Mouse (Mus musculus): Measurements from ENCODE around the gene Olfr191. TPM values are rescaled to one million over a fixed set of nuclear protein-coding genes. Genes with fewer than 3 reads are reported as not detected.
"Not testable (repeated sequence)": the region's sequence is repeated elsewhere in the genome, so short reads cannot be mapped to it uniquely, and the experiment has no call there.

The Olfr191 gene
- polyA plus RNA-seq (2015; fragmentation: Nextera tagmentation; extraction: Ambion mirVana), result not detected in 2 replicates

- not testable (repeated sequence) for H3K36me3 ChIP-seq; H3K4me3 ChIP-seq; ATAC-seq (replicated peaks; ENCODE audit: insufficient number of reproducible peaks, insufficient read depth, low FRiP score, low read depth); H3K27ac ChIP-seq; H3K4me1 ChIP-seq (replicated peaks); H3K27me3 ChIP-seq; H3K9ac ChIP-seq; H3K4me2 ChIP-seq; H3K9me3 ChIP-seq (replicated peaks)
- 52% methylated on average over 1 of the region's 1 CpGs for WGBS
Measured at GRCm38 (mm10) chr16:59089722-59090121, at the start of gene Olfr191. TSS of gene Olfr191 (minus strand) at chr16:59089822.

- ATAC-seq (replicated peaks; ENCODE audit: insufficient number of reproducible peaks, insufficient read depth, low FRiP score, low read depth), result no peak
- WGBS, result 72% methylated on average over 1 of the region's 1 CpGs
- Histone ChIP-seq H3K4me3 (no peak overlapping the region), H3K4me1 (replicated peaks) (no peaks in the 10 kb centered on the region), H3K36me3 (no peaks in the 10 kb centered on the region), H3K27me3 (no peaks in the 10 kb centered on the region), H3K4me2 (no peak overlapping the region), H3K27ac (no peak overlapping the region), H3K9ac (no peak overlapping the region), H3K9me3 (replicated peaks) (no peaks in the 10 kb centered on the region; the same call in 1 of the 2 replicates)
Measured at GRCm38 (mm10) chr16:59130740-59131139, 41.1 kb upstream of the Olfr191 start.

DNA sequence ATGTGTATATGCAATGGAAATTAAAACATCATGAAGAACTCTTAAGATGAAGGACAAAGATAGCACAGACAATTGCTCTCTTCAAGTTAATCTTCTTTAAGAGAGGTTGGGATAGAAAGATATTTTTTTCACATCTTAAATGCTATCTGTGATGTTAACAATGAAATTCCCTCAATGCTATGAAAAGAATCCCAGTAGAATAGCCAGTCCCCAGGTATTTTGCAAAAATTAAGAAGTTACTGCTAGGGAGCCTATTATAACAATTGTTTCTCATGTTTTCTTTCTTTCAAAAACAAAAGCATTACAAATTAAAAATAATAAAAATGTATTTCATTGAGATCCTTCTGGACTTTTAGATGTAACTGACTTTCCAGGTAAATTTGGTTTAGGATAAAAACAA is 31.3 kb upstream of the Olfr191 start, which contains the start of gene Olfr194:
TSS of gene Olfr194 (minus strand) at position 101 of the 400 bp plus-strand sequence.
- no peaks in the 10 kb centered on the region for H3K4me1 ChIP-seq (replicated peaks)
- H3K4me3 ChIP-seq, result no peak within 1 kb of the TSS
- no peak within 1 kb of the TSS for H3K9ac ChIP-seq
- no peak within 1 kb of the TSS for H3K27ac ChIP-seq
- H3K36me3 ChIP-seq, result no peaks in the 10 kb centered on the region
- no peaks in the 10 kb centered on the region for H3K27me3 ChIP-seq
- H3K4me2 ChIP-seq, result no peak within 1 kb of the TSS
- H3K9me3 ChIP-seq (replicated peaks), result 0 out of 2 replicates have a peak, but pooled peaks cover 2% of the 10 kb centered on the region
- no peak for ATAC-seq (replicated peaks; ENCODE audit: insufficient number of reproducible peaks, insufficient read depth, low FRiP score, low read depth)

- Histone ChIP-seq H3K27me3 (no peaks in the 10 kb centered on the region), H3K4me2 (no peak within 1 kb of the TSS), H3K27ac (no peak within 1 kb of the TSS), H3K9ac (no peak within 1 kb of the TSS), H3K4me1 (replicated peaks) (no peaks in the 10 kb centered on the region), H3K9me3 (replicated peaks) (0 out of 2 replicates have a peak, but pooled peaks cover 2% of the 10 kb centered on the region), H3K4me3 (no peak within 1 kb of the TSS), H3K36me3 (no peaks in the 10 kb centered on the region)
- WGBS, result 74% methylated on average over 1 of the region's 1 CpGs
- no peak for ATAC-seq (replicated peaks; ENCODE audit: insufficient number of reproducible peaks, insufficient read depth, low FRiP score, low read depth)
Measured at GRCm38 (mm10) chr16:59111781-59112180, 22.2 kb upstream of the Olfr191 start, which contains the start of gene Olfr193. TSS of gene Olfr193 (minus strand) at chr16:59111881.

GRCm38 (mm10) chr16:59108522-59108921 is 18.9 kb upstream of the Olfr191 start:
- WGBS, result 44% methylated on average over 5 of the region's 5 CpGs
- not testable (repeated sequence) for H3K9ac ChIP-seq; H3K27ac ChIP-seq; H3K9me3 ChIP-seq (replicated peaks); H3K4me3 ChIP-seq; ATAC-seq (replicated peaks; ENCODE audit: insufficient number of reproducible peaks, insufficient read depth, low FRiP score, low read depth); H3K4me1 ChIP-seq (replicated peaks); H3K27me3 ChIP-seq; H3K36me3 ChIP-seq; H3K4me2 ChIP-seq

DNA sequence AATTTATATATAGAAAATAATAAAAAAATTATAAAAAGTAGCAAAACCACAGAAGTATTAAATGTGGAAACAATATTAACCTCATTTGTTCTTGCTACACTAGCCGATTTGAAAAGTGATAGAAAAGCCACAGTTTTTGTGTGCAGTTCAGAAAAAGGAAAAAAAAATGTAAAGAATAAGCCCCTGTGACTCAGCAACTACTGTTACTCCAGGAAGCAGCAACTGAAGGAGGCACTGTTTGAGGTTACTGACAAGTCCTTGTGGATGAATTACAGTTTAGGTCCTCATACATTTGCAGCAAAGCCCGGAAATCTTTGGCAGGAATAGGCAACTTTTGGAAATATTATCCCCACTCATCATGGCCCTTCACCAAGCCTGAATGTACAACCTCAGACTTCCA is 15.7 kb upstream of the Olfr191 start:
- Histone ChIP-seq H3K36me3 (no peaks in the 10 kb centered on the region), H3K27ac (no peak overlapping the region), H3K9me3 (replicated peaks) (no peaks in the 10 kb centered on the region), H3K27me3 (no peaks in the 10 kb centered on the region), H3K4me1 (replicated peaks) (no peaks in the 10 kb centered on the region), H3K4me2 (no peak overlapping the region), H3K4me3 (no peak overlapping the region), H3K9ac (no peak overlapping the region)
- 68% methylated on average over 2 of the region's 2 CpGs for WGBS
- ATAC-seq (replicated peaks; ENCODE audit: insufficient number of reproducible peaks, insufficient read depth, low FRiP score, low read depth), result no peak

- H3K4me2 ChIP-seq; H3K4me1 ChIP-seq (replicated peaks); H3K9ac ChIP-seq; H3K9me3 ChIP-seq (replicated peaks); H3K27ac ChIP-seq; H3K36me3 ChIP-seq; H3K27me3 ChIP-seq; H3K4me3 ChIP-seq; ATAC-seq (replicated peaks; ENCODE audit: insufficient number of reproducible peaks, insufficient read depth, low FRiP score, low read depth): not testable (repeated sequence)
- 69% methylated on average over 2 of the region's 2 CpGs for WGBS
Measured at GRCm38 (mm10) chr16:59081113-59081512, 8.5 kb downstream of the Olfr191 start.

DNA sequence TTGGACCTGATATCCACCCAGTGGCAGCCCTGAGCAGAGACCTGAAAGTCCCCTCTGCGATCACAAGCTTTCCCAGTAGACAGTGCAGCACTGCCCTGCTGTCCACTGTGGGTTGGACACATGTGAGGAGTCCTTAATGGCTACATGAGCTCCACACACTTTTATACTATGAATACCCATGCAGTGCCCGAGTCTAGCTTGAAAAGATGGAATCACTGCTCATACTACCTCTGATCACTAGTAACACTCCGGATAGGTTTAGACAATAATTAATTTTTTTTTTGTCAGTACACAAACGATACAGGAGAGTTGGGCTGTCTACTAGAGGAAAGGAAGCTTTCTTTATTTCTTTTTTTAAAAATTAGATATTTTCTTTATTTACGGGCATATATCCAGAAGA is 11.7 kb downstream of the Olfr191 start, which contains the start of gene Olfr190:
TSS of gene Olfr190 (minus strand) at position 101 of the 400 bp plus-strand sequence.
- Histone ChIP-seq H3K4me1 (replicated peaks) (no peaks in the 10 kb centered on the region), H3K4me2 (no peak within 1 kb of the TSS), H3K36me3 (no peaks in the 10 kb centered on the region), H3K27me3 (no peaks in the 10 kb centered on the region), H3K4me3 (no peak within 1 kb of the TSS), H3K9me3 (replicated peaks) (no peaks in the 10 kb centered on the region), H3K27ac (no peak within 1 kb of the TSS), H3K9ac (no peak within 1 kb of the TSS)
- 82% methylated on average over 5 of the region's 5 CpGs for WGBS
- ATAC-seq (replicated peaks; ENCODE audit: insufficient number of reproducible peaks, insufficient read depth, low FRiP score, low read depth), result no peak

DNA sequence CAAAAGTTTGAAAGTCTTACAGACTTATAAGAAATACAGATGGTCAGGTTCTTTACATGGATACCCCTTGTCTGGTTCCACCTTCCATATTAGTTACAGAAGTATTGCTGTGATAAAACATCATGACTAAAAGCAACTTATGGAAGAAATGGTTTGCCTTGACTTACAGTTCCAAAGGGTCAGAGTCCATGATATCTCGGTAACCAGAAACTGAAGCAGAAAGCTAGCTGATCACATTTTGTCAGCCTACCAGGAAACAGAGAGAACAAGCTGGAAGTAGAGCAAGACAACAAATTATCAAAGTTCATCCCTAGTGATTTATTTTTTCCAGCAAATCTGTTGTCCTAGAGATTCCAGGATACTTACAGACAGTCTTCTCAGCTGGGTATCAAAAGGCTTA is 16.1 kb downstream of the Olfr191 start:
- Histone ChIP-seq H3K27ac (no peak overlapping the region), H3K27me3 (no peaks in the 10 kb centered on the region), H3K36me3 (no peaks in the 10 kb centered on the region), H3K4me3 (no peak overlapping the region), H3K9me3 (replicated peaks) (no peaks in the 10 kb centered on the region), H3K4me1 (replicated peaks) (no peaks in the 10 kb centered on the region), H3K9ac (no peak overlapping the region), H3K4me2 (no peak overlapping the region)
- 76% methylated on average over 1 of the region's 1 CpGs for WGBS
- ATAC-seq (replicated peaks; ENCODE audit: insufficient number of reproducible peaks, insufficient read depth, low FRiP score, low read depth), result no peak

DNA sequence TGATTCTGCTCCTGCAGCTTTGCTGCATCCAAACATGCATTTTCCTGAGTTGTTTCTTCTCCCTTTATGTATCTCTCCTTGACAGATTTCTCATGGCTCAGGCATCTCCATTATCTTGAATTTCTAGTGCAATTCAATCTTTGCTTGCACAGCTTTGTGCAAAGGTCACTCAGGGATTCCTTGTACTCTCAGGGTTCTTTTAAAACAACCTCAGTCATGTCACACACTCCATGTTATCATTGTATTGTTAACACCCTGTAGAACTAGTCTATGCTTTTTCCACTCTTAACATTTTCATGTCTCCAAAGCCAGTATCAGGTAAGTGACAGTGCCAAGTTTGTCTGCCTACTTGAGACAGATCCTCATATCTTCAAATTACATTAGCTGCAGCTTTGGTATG is 17.9 kb downstream of the Olfr191 start:
- Histone ChIP-seq H3K9me3 (replicated peaks) (no peaks in the 10 kb centered on the region), H3K4me3 (no peak overlapping the region), H3K27ac (no peak overlapping the region), H3K36me3 (no peaks in the 10 kb centered on the region), H3K4me1 (replicated peaks) (no peaks in the 10 kb centered on the region), H3K27me3 (no peaks in the 10 kb centered on the region), H3K4me2 (no peak overlapping the region), H3K9ac (no peak overlapping the region)
- no peak for ATAC-seq (replicated peaks; ENCODE audit: insufficient number of reproducible peaks, insufficient read depth, low FRiP score, low read depth)

DNA sequence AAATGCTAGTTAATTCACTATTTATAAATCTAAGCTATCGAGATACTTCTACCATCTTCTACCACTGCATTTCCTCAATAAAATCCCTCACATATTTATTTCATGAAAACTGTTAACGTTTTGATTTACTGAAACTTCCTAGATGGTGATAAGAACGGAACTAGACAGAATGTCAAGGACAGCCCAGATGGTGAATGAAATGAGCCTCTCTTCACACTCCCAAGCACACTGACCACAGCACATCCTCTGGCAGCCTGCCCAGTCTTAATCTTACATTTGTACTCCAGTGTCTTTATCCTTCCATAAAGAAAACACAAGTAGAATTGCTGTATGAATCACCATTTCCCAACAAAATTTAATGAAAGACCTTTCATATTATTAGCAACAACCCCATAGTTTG is 27.2 kb downstream of the Olfr191 start:
- not testable (repeated sequence) for H3K36me3 ChIP-seq; H3K4me1 ChIP-seq (replicated peaks); H3K4me3 ChIP-seq; H3K4me2 ChIP-seq; ATAC-seq (replicated peaks; ENCODE audit: insufficient number of reproducible peaks, insufficient read depth, low FRiP score, low read depth); H3K9me3 ChIP-seq (replicated peaks); H3K27me3 ChIP-seq; H3K27ac ChIP-seq; H3K9ac ChIP-seq
- 32% methylated on average over 3 of the region's 3 CpGs for WGBS

DNA sequence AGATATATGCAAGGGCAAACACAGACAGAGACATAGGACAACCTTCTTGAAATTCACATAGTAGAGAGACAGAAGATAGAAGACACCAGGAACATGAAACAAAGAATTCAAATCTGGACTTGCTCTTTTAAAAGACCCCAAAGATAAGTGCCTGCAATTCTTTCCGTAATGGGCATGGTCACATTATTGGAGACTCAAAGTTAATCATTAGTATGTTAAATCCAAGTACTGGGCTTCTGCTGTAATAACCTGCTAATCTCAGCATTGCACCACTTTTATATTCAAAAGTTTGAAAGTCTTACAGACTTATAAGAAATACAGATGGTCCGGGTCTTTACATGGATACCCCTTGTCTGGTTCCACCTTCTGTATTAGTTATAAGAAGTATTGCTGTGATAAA is 40.3 kb downstream of the Olfr191 start:
- not testable (repeated sequence) for H3K36me3 ChIP-seq; H3K4me2 ChIP-seq; ATAC-seq (replicated peaks; ENCODE audit: insufficient number of reproducible peaks, insufficient read depth, low FRiP score, low read depth); H3K27ac ChIP-seq; H3K9ac ChIP-seq; H3K27me3 ChIP-seq; H3K4me1 ChIP-seq (replicated peaks); H3K9me3 ChIP-seq (replicated peaks); H3K4me3 ChIP-seq
- 87% methylated on average over 2 of the region's 2 CpGs for WGBS
